Mouse (Mus musculus): ENCODE data around the gene Gm27027. TPM values are rescaled to one million over a fixed set of nuclear protein-coding genes. Genes with fewer than 3 reads are reported as not detected.

Gene Gm27027
- polyA plus RNA-seq, 1 experiment from 2014 or later, result not detected

GRCm38 (mm10) chr2:94030602-94031001 is 34.4 kb upstream of the Gm27027 start:
- Histone ChIP-seq H3K4me3 (ENCODE audit: control insufficient read depth in 1 of 2, insufficient read depth in 1 of 2, low read depth in 1 of 2, low read length in 2 of 2) (no peak overlapping the region), H3K27ac (replicated peaks in 1 of 2; ENCODE audit: control insufficient read depth in 1 of 2, insufficient read depth in 1 of 2, low read depth in 2 of 2, low read length in 2 of 2) (no peak overlapping the region), H3K4me1 (ENCODE audit: control insufficient read depth in 2 of 2, insufficient read depth in 2 of 2, low read length in 2 of 2) (no peaks in the 10 kb centered on the region), H3K4me2 (ENCODE audit: low read length) (no peak overlapping the region), H3K27me3 (ENCODE audit: control insufficient read depth, insufficient read depth, low read length) (no peaks in the 10 kb centered on the region), H3K9me3 (ENCODE audit: control insufficient read depth, low read length) (no peaks in the 10 kb centered on the region), H3K9ac (ENCODE audit: low read length) (no peak overlapping the region), H3K36me3 (ENCODE audit: control insufficient read depth, insufficient read depth, low read length) (peaks cover 20% of the 10 kb centered on the region)
- no peak for ATAC-seq (ENCODE audit: insufficient number of reproducible peaks, insufficient read depth, low FRiP score, low read depth)

DNA sequence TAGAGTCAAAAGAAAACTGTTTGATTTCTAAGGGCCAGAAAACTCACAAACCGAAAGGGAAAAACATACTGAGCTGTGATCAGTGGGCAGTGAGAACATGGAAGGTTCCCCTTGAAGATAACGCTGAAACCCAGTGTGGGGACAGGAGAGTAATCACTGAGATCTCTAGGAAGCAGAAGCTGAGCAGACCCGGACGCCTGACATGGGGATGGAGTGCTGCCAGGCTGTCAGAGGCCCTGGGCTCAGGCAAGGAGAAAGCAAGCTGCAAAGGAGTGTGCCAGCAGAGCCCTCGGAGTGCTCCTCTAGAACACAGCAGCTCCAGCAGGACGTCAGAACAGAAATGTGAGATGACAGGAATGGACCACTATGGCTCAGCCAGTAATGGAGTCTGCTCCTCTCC is 28.5 kb upstream of the Gm27027 start:
- no peaks in the 10 kb centered on the region for H3K27me3 ChIP-seq (ENCODE audit: control insufficient read depth, insufficient read depth, low read length)
- H3K9ac ChIP-seq (ENCODE audit: low read length), result no peak overlapping the region
- H3K27ac ChIP-seq (replicated peaks in 1 of 2; ENCODE audit: control insufficient read depth in 1 of 2, insufficient read depth in 1 of 2, low read depth in 2 of 2, low read length in 2 of 2), result no peak overlapping the region
- no peak overlapping the region for H3K4me3 ChIP-seq (ENCODE audit: control insufficient read depth in 1 of 2, insufficient read depth in 1 of 2, low read depth in 1 of 2, low read length in 2 of 2)
- no peak overlapping the region for H3K4me2 ChIP-seq (ENCODE audit: low read length)
- no peaks in the 10 kb centered on the region for H3K36me3 ChIP-seq (ENCODE audit: control insufficient read depth, insufficient read depth, low read length)
- H3K4me1 ChIP-seq (ENCODE audit: control insufficient read depth in 2 of 2, insufficient read depth in 2 of 2, low read length in 2 of 2), result peaks cover 0 to 4% of the 10 kb centered on the region in 2 experiments; a peak in 1 of 4 replicates
- no peaks in the 10 kb centered on the region for H3K9me3 ChIP-seq (ENCODE audit: control insufficient read depth, low read length)
- ATAC-seq (ENCODE audit: insufficient number of reproducible peaks, insufficient read depth, low FRiP score, low read depth), result no peak
- 31% methylated on average over 6 of the region's 6 CpGs for WGBS

GRCm38 (mm10) chr2:94010335-94011291 is 14.5 kb upstream of the Gm27027 start, which contains the start of gene Alkbh3:
Gene Alkbh3 (minus strand): TSS chr2:94010807.
- H3K27ac ChIP-seq (replicated peaks in 1 of 2; ENCODE audit: control insufficient read depth in 1 of 2, insufficient read depth in 1 of 2, low read depth in 2 of 2, low read length in 2 of 2), result peak within 1 kb of the TSS; percentile 49 to 67
- peak within 1 kb of the TSS; percentile 93 for H3K4me2 ChIP-seq (ENCODE audit: low read length)
- peaks cover 6% of the 10 kb centered on the region in 2 experiments; a peak in 3 of 4 replicates for H3K4me1 ChIP-seq (ENCODE audit: control insufficient read depth in 2 of 2, insufficient read depth in 2 of 2, low read length in 2 of 2)
- peak; percentile 97 for ATAC-seq (ENCODE audit: insufficient number of reproducible peaks, insufficient read depth, low FRiP score, low read depth)
- no peaks in the 10 kb centered on the region for H3K9me3 ChIP-seq (ENCODE audit: control insufficient read depth, low read length)
- H3K4me3 ChIP-seq (ENCODE audit: control insufficient read depth in 1 of 2, insufficient read depth in 1 of 2, low read depth in 1 of 2, low read length in 2 of 2), result peak within 1 kb of the TSS; percentile 69 to 95
- H3K27me3 ChIP-seq (ENCODE audit: control insufficient read depth, insufficient read depth, low read length), result no peaks in the 10 kb centered on the region
- peaks cover 30% of the 10 kb centered on the region for H3K36me3 ChIP-seq (ENCODE audit: control insufficient read depth, insufficient read depth, low read length)
- peak within 1 kb of the TSS; percentile 81 for H3K9ac ChIP-seq (ENCODE audit: low read length)
- 6% methylated on average over 47 of the region's 47 CpGs for WGBS

DNA sequence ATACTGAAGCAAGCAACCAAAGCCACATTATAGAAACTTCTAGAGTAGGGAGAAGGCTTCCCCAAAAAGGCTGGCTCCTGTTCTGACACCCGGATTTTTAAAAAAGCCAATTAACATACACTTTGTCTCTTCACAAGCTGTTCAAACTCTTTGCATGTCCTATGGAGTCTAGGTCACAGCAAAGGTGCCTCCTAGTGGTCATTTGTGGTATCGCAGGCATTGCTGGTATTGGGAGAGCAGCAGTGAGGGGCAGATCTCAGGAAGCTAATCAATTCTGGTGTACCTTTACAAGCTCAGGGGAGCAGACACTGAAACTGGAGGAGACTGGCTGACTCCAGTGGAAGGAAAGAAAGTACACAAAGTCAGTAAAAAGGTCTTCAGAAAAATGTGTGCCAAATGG is 6.2 kb upstream of the Gm27027 start:
- H3K27me3 ChIP-seq (ENCODE audit: control insufficient read depth, insufficient read depth, low read length), result no peaks in the 10 kb centered on the region
- no peaks in the 10 kb centered on the region for H3K9me3 ChIP-seq (ENCODE audit: control insufficient read depth, low read length)
- peaks cover 94% of the 10 kb centered on the region for H3K36me3 ChIP-seq (ENCODE audit: control insufficient read depth, insufficient read depth, low read length)
- WGBS, result 4% methylated on average over 2 of the region's 2 CpGs
- ATAC-seq (ENCODE audit: insufficient number of reproducible peaks, insufficient read depth, low FRiP score, low read depth), result no peak
- H3K27ac ChIP-seq (replicated peaks in 1 of 2; ENCODE audit: control insufficient read depth in 1 of 2, insufficient read depth in 1 of 2, low read depth in 2 of 2, low read length in 2 of 2), result no peak overlapping the region
- H3K4me1 ChIP-seq (ENCODE audit: control insufficient read depth in 2 of 2, insufficient read depth in 2 of 2, low read length in 2 of 2), result no peaks in the 10 kb centered on the region; a peak in 1 of 4 replicates
- H3K4me2 ChIP-seq (ENCODE audit: low read length), result no peak overlapping the region
- no peak overlapping the region for H3K4me3 ChIP-seq (ENCODE audit: control insufficient read depth in 1 of 2, insufficient read depth in 1 of 2, low read depth in 1 of 2, low read length in 2 of 2)
- no peak overlapping the region for H3K9ac ChIP-seq (ENCODE audit: low read length)

GRCm38 (mm10) chr2:94001918-94002317 is 5.8 kb upstream of the Gm27027 start:
- Histone ChIP-seq H3K27ac (replicated peaks in 1 of 2; ENCODE audit: control insufficient read depth in 1 of 2, insufficient read depth in 1 of 2, low read depth in 2 of 2, low read length in 2 of 2) (no peak overlapping the region), H3K4me1 (ENCODE audit: control insufficient read depth in 2 of 2, insufficient read depth in 2 of 2, low read length in 2 of 2) (no peaks in the 10 kb centered on the region; a peak in 1 of 4 replicates), H3K4me2 (ENCODE audit: low read length) (no peak overlapping the region), H3K36me3 (ENCODE audit: control insufficient read depth, insufficient read depth, low read length) (peaks cover 94% of the 10 kb centered on the region), H3K9me3 (ENCODE audit: control insufficient read depth, low read length) (no peaks in the 10 kb centered on the region), H3K9ac (ENCODE audit: low read length) (no peak overlapping the region), H3K27me3 (ENCODE audit: control insufficient read depth, insufficient read depth, low read length) (no peaks in the 10 kb centered on the region), H3K4me3 (ENCODE audit: control insufficient read depth in 1 of 2, insufficient read depth in 1 of 2, low read depth in 1 of 2, low read length in 2 of 2) (no peak overlapping the region)
- ATAC-seq (ENCODE audit: insufficient number of reproducible peaks, insufficient read depth, low FRiP score, low read depth), result no peak
- 73% methylated on average over 4 of the region's 4 CpGs for WGBS

DNA sequence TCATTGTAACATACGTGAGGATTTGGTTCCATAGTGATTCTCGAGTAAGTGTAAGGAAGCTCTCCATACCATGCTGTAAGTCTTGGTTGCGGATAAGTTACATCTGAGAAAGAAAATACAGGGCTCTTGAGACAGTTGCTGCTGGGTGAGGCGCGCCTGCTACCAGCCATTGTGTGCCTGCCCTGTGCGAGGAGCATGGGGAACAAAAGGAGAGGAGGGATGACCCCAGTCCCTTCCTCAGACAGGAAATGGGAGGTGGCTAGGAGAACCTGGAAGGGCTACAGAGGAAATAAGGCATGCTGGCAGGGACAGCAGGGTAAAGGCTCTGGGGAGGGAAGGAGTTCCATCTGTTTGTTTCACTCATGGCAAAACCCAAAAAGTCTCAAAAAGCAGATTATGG is 5.3 kb upstream of the Gm27027 start:
- 81% methylated on average over 6 of the region's 6 CpGs for whole genome bisulfite sequencing
- H3K9ac ChIP-seq (ENCODE audit: low read length), result no peak overlapping the region
- peaks cover 94% of the 10 kb centered on the region for H3K36me3 ChIP-seq (ENCODE audit: control insufficient read depth, insufficient read depth, low read length)
- H3K27ac ChIP-seq (replicated peaks in 1 of 2; ENCODE audit: control insufficient read depth in 1 of 2, insufficient read depth in 1 of 2, low read depth in 2 of 2, low read length in 2 of 2), result 0 out of 4 replicates have a peak overlapping the region, but pooled peaks of 1 of the 2 experiments have one; percentile 10
- no peak overlapping the region for H3K4me2 ChIP-seq (ENCODE audit: low read length)
- H3K9me3 ChIP-seq (ENCODE audit: control insufficient read depth, low read length), result no peaks in the 10 kb centered on the region
- H3K4me1 ChIP-seq (ENCODE audit: control insufficient read depth in 2 of 2, insufficient read depth in 2 of 2, low read length in 2 of 2), result no peaks in the 10 kb centered on the region; a peak in 1 of 4 replicates
- no peak overlapping the region for H3K4me3 ChIP-seq (ENCODE audit: control insufficient read depth in 1 of 2, insufficient read depth in 1 of 2, low read depth in 1 of 2, low read length in 2 of 2)
- H3K27me3 ChIP-seq (ENCODE audit: control insufficient read depth, insufficient read depth, low read length), result no peaks in the 10 kb centered on the region
- no peak for ATAC-seq (ENCODE audit: insufficient number of reproducible peaks, insufficient read depth, low FRiP score, low read depth)

DNA sequence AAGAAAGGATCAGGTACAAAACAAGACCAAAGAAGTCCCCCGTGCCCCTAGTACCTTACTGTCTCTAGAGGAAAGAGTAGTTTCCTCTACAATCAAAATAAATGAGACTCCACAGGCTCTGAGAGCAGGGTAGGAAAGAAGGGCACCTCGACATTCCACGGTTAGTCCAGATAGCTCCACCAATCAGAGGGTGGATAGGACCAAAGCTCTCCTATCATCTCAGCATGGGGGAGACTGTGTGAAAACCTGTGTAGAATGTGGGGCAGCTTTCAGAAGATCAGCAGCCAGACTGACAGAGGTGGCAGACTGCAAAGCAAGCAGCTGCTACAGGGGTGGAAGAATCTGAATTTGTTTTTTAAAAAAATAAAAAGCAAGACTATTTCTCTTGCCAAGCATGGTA is 3.3 kb downstream of the Gm27027 start:
- Histone ChIP-seq H3K9me3 (ENCODE audit: control insufficient read depth, low read length) (no peaks in the 10 kb centered on the region), H3K4me1 (ENCODE audit: control insufficient read depth in 2 of 2, insufficient read depth in 2 of 2, low read length in 2 of 2) (peaks cover 12 to 36% of the 10 kb centered on the region in 2 experiments), H3K27me3 (ENCODE audit: control insufficient read depth, insufficient read depth, low read length) (no peaks in the 10 kb centered on the region), H3K9ac (ENCODE audit: low read length) (no peak overlapping the region; the same call in 1 of the 2 replicates), H3K4me2 (ENCODE audit: low read length) (no peak overlapping the region), H3K36me3 (ENCODE audit: control insufficient read depth, insufficient read depth, low read length) (peaks cover 91% of the 10 kb centered on the region), H3K4me3 (ENCODE audit: control insufficient read depth in 1 of 2, insufficient read depth in 1 of 2, low read depth in 1 of 2, low read length in 2 of 2) (no peak overlapping the region), H3K27ac (replicated peaks in 1 of 2; ENCODE audit: control insufficient read depth in 1 of 2, insufficient read depth in 1 of 2, low read depth in 2 of 2, low read length in 2 of 2) (peak overlapping the region in 1 of 2 experiments; percentile 10; a peak in 1 of 4 replicates)
- 27% methylated on average over 3 of the region's 3 CpGs for WGBS
- no peak for ATAC-seq (ENCODE audit: insufficient number of reproducible peaks, insufficient read depth, low FRiP score, low read depth)

Data from heart, embryonic 14.5 days (tissue).